Mouse (Mus musculus): Measurements from ENCODE around the gene Arl2. TPM values are rescaled to one million over a fixed set of nuclear protein-coding genes. Genes with fewer than 3 reads are reported as not detected.

Arl2 gene
- polyA plus RNA-seq (2014; fragmentation: Nextera tagmentation; extraction: Ambion mirVana) = 66.8 and 68.0 TPM in 2 replicates

DNA sequence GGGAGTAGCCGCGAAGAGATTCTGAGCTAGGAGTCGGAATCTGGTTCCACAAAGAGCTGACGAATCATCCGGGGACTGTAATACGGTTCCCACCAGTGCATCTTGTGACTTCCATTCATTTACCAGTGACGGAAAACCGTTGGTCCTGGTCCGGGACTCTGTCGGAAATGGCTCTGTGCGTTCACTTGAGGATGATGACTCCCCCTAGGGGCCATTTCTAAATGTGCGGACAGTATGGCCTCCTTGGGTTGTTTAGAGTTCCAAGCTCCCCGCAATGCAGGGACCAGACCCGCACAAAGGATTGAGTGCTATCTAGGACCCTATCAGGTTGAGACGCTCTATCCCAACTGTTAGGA, at the start of gene Arl2:
TSS of gene Arl2 (minus strand) at position 155 of the 356 bp plus-strand sequence.
- peak within 1 kb of the TSS; percentile 73 for H3K4me2 ChIP-seq (ENCODE audit: low read depth, severe bottlenecking)
- 0 out of 2 replicates have a peak, but pooled peaks cover 2% of the 10 kb centered on the region for H3K36me3 ChIP-seq (ENCODE audit: control insufficient read depth, insufficient read depth, low read length)
- peak; percentile 73 for ATAC-seq (ENCODE audit: insufficient number of reproducible peaks, low FRiP score, low TSS enrichment, low read depth)
- H3K27ac ChIP-seq (replicated peaks; ENCODE audit: low read depth, low read length) = peak within 1 kb of the TSS; percentile 93
- H3K9me3 ChIP-seq (ENCODE audit: control insufficient read depth, low read length) = no peaks in the 10 kb centered on the region
- under 1% methylated on average over 15 of the region's 15 CpGs for WGBS
- H3K27me3 ChIP-seq (ENCODE audit: control insufficient read depth, insufficient read depth, low read length) = no peaks in the 10 kb centered on the region
- peaks cover 7% of the 10 kb centered on the region for H3K4me1 ChIP-seq (ENCODE audit: control insufficient read depth, insufficient read depth, low read length)
- H3K4me3 ChIP-seq (ENCODE audit: low read depth, low read length) = peak within 1 kb of the TSS; percentile 56
- peak; percentile 87 for DNase-seq (ENCODE audit: low spot score)
- peak within 1 kb of the TSS; percentile 86 for H3K9ac ChIP-seq (ENCODE audit: low read length)

DNA sequence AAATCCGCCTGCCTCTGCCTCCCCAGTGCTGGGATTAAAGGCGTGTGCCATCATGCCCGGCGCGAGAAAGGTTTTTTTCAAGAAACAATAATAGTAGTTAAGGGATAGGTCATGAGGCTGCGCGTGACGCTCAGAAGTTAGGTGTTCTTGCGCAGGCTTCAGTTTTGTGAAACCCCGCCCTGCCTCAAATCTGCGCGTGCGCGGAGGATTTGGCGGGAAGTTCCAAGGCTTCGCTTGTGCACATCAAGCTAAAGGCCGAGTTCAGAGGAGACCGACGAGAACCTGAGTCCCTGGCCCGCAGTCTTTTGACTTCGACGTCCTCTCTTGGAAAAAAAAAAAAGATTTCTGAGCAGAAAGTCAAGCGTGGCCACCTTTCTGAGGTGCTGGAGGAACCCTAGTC, 42.8 kb upstream of the Arl2 start, which contains the start of gene Majin:
TSS of gene Majin (plus strand) at position 258 of the 400 bp plus-strand sequence.
- 88% methylated on average over 23 of the region's 23 CpGs for WGBS
- Histone ChIP-seq H3K4me1 (ENCODE audit: control insufficient read depth, insufficient read depth, low read length) (no peaks in the 10 kb centered on the region), H3K9me3 (ENCODE audit: control insufficient read depth, low read length) (no peaks in the 10 kb centered on the region), H3K4me2 (ENCODE audit: low read depth, severe bottlenecking) (no peak within 1 kb of the TSS), H3K36me3 (ENCODE audit: control insufficient read depth, insufficient read depth, low read length) (no peaks in the 10 kb centered on the region), H3K9ac (ENCODE audit: low read length) (no peak within 1 kb of the TSS), H3K27me3 (ENCODE audit: control insufficient read depth, insufficient read depth, low read length) (no peaks in the 10 kb centered on the region), H3K27ac (replicated peaks; ENCODE audit: low read depth, low read length) (no peak within 1 kb of the TSS), H3K4me3 (ENCODE audit: low read depth, low read length) (no peak within 1 kb of the TSS)
- DNase-seq (ENCODE audit: low spot score) = no peak
- ATAC-seq (ENCODE audit: insufficient number of reproducible peaks, low FRiP score, low TSS enrichment, low read depth) = no peak

DNA sequence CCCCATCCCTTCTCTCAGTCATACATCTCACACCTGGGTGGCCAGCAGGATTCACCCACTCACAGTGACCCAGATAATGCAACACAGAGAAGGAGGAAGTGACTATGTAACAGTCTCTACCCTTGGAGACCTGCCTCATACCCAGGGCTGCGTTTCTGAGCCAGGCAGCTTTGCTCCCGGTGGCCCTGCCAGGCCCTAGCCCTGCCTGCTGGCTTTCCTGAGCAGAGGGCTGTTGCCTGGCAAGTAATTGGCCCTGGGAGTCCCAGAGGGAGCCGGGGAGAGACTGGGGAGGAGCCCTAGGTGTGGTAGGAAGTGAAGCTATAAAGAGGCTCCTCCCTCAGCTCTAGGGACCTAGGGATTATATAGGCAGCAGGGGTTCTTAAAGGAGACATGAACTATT, 41.2 kb upstream of the Arl2 start:
- 7% methylated on average over 3 of the region's 3 CpGs for WGBS
- ATAC-seq (ENCODE audit: insufficient number of reproducible peaks, low FRiP score, low TSS enrichment, low read depth) (no peak), DNase-seq (ENCODE audit: low spot score) (no peak)
- Histone ChIP-seq H3K4me1 (ENCODE audit: control insufficient read depth, insufficient read depth, low read length) (no peaks in the 10 kb centered on the region), H3K27ac (replicated peaks; ENCODE audit: low read depth, low read length) (no peak overlapping the region), H3K27me3 (ENCODE audit: control insufficient read depth, insufficient read depth, low read length) (no peaks in the 10 kb centered on the region), H3K4me3 (ENCODE audit: low read depth, low read length) (no peak overlapping the region), H3K4me2 (ENCODE audit: low read depth, severe bottlenecking) (no peak overlapping the region), H3K9ac (ENCODE audit: low read length) (no peak overlapping the region), H3K36me3 (ENCODE audit: control insufficient read depth, insufficient read depth, low read length) (no peaks in the 10 kb centered on the region), H3K9me3 (ENCODE audit: control insufficient read depth, low read length) (no peaks in the 10 kb centered on the region)

DNA sequence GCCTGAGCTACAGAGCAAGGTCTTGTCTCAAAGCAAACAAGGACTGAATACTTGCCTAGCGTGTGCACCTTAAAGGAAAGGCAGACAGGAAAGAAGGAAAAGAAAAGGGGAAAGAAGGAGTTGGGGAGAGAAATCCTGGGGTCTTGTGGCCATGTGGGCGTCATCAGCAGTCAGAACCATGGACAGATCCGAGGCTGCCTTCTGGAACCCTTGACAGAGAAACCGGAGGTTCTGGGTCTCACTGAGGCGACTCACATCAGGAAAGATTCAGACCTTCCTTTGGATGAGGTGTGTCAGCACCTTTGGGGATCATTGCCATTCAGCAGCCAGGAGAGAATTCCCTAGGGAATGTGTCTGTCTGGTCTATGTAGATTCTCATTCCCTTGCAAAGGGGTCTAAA, 40.3 kb upstream of the Arl2 start:
- H3K4me2 ChIP-seq (ENCODE audit: low read depth, severe bottlenecking) = no peak overlapping the region
- peak; percentile 74 for DNase-seq (ENCODE audit: low spot score)
- WGBS = 19% methylated on average over 5 of the region's 5 CpGs
- H3K9ac ChIP-seq (ENCODE audit: low read length) = no peak overlapping the region
- no peak for ATAC-seq (ENCODE audit: insufficient number of reproducible peaks, low FRiP score, low TSS enrichment, low read depth)
- no peaks in the 10 kb centered on the region for H3K4me1 ChIP-seq (ENCODE audit: control insufficient read depth, insufficient read depth, low read length)
- H3K9me3 ChIP-seq (ENCODE audit: control insufficient read depth, low read length) = no peaks in the 10 kb centered on the region
- no peak overlapping the region for H3K4me3 ChIP-seq (ENCODE audit: low read depth, low read length)
- no peak overlapping the region for H3K27ac ChIP-seq (replicated peaks; ENCODE audit: low read depth, low read length)
- H3K36me3 ChIP-seq (ENCODE audit: control insufficient read depth, insufficient read depth, low read length) = no peaks in the 10 kb centered on the region
- H3K27me3 ChIP-seq (ENCODE audit: control insufficient read depth, insufficient read depth, low read length) = no peaks in the 10 kb centered on the region

DNA sequence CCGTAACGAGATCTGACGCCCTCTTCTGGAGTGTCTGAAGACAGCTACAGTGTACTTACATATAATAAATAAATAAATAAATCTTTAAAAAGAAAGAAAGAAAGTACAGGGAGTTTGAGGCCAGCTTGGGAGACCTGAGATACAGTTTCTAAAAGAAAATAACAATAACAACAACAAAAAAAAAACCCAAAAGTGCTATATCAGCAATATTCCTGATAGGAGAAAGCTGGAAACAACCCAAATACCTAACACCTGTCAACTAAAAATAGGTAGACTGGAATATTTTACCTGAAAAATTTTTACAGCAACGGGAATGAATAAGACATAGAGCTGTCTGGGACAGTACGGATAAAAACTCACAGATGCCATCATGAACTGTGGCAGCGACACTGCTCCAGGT, 37.4 kb upstream of the Arl2 start:
- no peaks in the 10 kb centered on the region for H3K36me3 ChIP-seq (ENCODE audit: control insufficient read depth, insufficient read depth, low read length)
- no peak overlapping the region for H3K4me2 ChIP-seq (ENCODE audit: low read depth, severe bottlenecking)
- H3K4me1 ChIP-seq (ENCODE audit: control insufficient read depth, insufficient read depth, low read length) = no peaks in the 10 kb centered on the region
- no peaks in the 10 kb centered on the region for H3K9me3 ChIP-seq (ENCODE audit: control insufficient read depth, low read length)
- no peaks in the 10 kb centered on the region for H3K27me3 ChIP-seq (ENCODE audit: control insufficient read depth, insufficient read depth, low read length)
- H3K27ac ChIP-seq (replicated peaks; ENCODE audit: low read depth, low read length) = no peak overlapping the region
- 92% methylated on average over 6 of the region's 6 CpGs for WGBS
- DNase-seq (ENCODE audit: low spot score) (no peak), ATAC-seq (ENCODE audit: insufficient number of reproducible peaks, low FRiP score, low TSS enrichment, low read depth) (no peak)
- no peak overlapping the region for H3K9ac ChIP-seq (ENCODE audit: low read length)
- no peak overlapping the region for H3K4me3 ChIP-seq (ENCODE audit: low read depth, low read length)

DNA sequence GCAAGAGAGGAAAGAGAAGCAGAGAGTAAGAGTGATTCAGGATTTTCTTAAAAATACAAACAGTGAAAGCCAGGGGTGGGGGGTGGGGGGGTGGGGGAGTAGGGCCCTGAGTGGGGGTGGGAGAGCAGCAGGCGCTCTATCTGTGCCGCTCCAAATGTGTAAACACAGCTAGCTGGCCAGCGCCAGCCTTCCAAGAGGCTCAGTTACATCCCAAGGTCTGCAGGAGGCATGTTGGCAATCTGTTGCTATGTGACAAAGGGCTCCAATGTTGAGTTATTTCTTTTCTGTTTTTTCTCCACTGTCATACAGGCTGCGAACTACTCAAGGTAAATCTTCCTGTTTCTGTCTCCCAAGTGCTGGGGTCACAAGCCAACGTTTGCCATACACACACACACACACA, 33.4 kb upstream of the Arl2 start:
- Histone ChIP-seq H3K27me3 (ENCODE audit: control insufficient read depth, insufficient read depth, low read length) (no peaks in the 10 kb centered on the region), H3K9ac (ENCODE audit: low read length) (no peak overlapping the region), H3K4me3 (ENCODE audit: low read depth, low read length) (no peak overlapping the region), H3K4me1 (ENCODE audit: control insufficient read depth, insufficient read depth, low read length) (no peaks in the 10 kb centered on the region), H3K9me3 (ENCODE audit: control insufficient read depth, low read length) (no peaks in the 10 kb centered on the region), H3K27ac (replicated peaks; ENCODE audit: low read depth, low read length) (no peak overlapping the region), H3K36me3 (ENCODE audit: control insufficient read depth, insufficient read depth, low read length) (no peaks in the 10 kb centered on the region), H3K4me2 (ENCODE audit: low read depth, severe bottlenecking) (no peak overlapping the region)
- ATAC-seq (ENCODE audit: insufficient number of reproducible peaks, low FRiP score, low TSS enrichment, low read depth) (no peak), DNase-seq (ENCODE audit: low spot score) (no peak)
- WGBS = 57% methylated on average over 5 of the region's 5 CpGs

DNA sequence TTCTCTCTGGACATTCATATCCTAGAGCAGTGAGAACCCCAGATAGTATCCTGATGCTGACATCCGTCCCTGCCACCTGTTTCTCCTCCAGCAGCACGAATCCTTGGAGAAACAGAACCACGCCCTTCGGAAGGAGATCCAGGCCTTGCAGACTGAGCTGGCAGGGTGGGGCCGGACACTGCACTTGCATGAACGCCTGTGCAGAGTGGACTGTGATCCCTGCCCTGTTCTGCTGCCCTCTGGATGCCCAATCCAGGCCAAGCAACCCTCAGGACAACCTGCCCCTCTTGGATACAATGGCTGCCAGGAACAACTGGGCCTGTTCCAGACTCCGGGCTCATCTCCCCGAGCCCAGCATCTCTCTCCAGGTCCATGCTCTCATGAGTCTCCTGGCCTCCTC, 29.9 kb upstream of the Arl2 start:
- Histone ChIP-seq H3K9ac (ENCODE audit: low read length) (no peak overlapping the region), H3K27ac (replicated peaks; ENCODE audit: low read depth, low read length) (no peak overlapping the region), H3K36me3 (ENCODE audit: control insufficient read depth, insufficient read depth, low read length) (no peaks in the 10 kb centered on the region), H3K9me3 (ENCODE audit: control insufficient read depth, low read length) (no peaks in the 10 kb centered on the region), H3K27me3 (ENCODE audit: control insufficient read depth, insufficient read depth, low read length) (no peaks in the 10 kb centered on the region), H3K4me2 (ENCODE audit: low read depth, severe bottlenecking) (no peak overlapping the region), H3K4me1 (ENCODE audit: control insufficient read depth, insufficient read depth, low read length) (no peaks in the 10 kb centered on the region), H3K4me3 (ENCODE audit: low read depth, low read length) (no peak overlapping the region)
- WGBS = 89% methylated on average over 8 of the region's 8 CpGs
- no peak for DNase-seq (ENCODE audit: low spot score)
- ATAC-seq (ENCODE audit: insufficient number of reproducible peaks, low FRiP score, low TSS enrichment, low read depth) = no peak

DNA sequence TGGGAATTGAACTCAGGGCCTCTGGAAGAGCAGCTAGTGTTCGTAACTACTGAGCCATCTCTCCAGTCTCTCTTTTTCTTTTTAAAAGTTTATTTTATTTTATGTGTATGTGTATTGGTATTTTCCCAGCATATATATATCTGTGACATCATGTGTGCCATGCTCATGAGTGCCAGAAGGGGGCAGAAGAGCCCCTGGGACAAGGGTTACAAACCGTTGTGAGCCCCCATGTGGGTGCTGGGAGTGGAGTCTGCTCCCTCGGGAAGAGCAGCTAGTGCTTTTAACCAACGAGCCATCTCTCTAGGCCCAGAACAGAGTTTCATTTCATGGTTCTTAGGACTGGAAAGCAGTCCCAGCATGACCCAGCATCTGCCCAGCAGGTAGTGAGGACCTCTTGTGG, 25.4 kb upstream of the Arl2 start:
- ATAC-seq (ENCODE audit: insufficient number of reproducible peaks, low FRiP score, low TSS enrichment, low read depth) = no peak
- no peaks in the 10 kb centered on the region for H3K9me3 ChIP-seq (ENCODE audit: control insufficient read depth, low read length)
- H3K4me2 ChIP-seq (ENCODE audit: low read depth, severe bottlenecking) = no peak overlapping the region
- no peaks in the 10 kb centered on the region for H3K4me1 ChIP-seq (ENCODE audit: control insufficient read depth, insufficient read depth, low read length)
- no peak for DNase-seq (ENCODE audit: low spot score)
- no peak overlapping the region for H3K27ac ChIP-seq (replicated peaks; ENCODE audit: low read depth, low read length)
- no peak overlapping the region for H3K4me3 ChIP-seq (ENCODE audit: low read depth, low read length)
- WGBS = 85% methylated on average over 4 of the region's 4 CpGs
- H3K27me3 ChIP-seq (ENCODE audit: control insufficient read depth, insufficient read depth, low read length) = no peaks in the 10 kb centered on the region
- H3K9ac ChIP-seq (ENCODE audit: low read length) = no peak overlapping the region
- H3K36me3 ChIP-seq (ENCODE audit: control insufficient read depth, insufficient read depth, low read length) = no peaks in the 10 kb centered on the region

DNA sequence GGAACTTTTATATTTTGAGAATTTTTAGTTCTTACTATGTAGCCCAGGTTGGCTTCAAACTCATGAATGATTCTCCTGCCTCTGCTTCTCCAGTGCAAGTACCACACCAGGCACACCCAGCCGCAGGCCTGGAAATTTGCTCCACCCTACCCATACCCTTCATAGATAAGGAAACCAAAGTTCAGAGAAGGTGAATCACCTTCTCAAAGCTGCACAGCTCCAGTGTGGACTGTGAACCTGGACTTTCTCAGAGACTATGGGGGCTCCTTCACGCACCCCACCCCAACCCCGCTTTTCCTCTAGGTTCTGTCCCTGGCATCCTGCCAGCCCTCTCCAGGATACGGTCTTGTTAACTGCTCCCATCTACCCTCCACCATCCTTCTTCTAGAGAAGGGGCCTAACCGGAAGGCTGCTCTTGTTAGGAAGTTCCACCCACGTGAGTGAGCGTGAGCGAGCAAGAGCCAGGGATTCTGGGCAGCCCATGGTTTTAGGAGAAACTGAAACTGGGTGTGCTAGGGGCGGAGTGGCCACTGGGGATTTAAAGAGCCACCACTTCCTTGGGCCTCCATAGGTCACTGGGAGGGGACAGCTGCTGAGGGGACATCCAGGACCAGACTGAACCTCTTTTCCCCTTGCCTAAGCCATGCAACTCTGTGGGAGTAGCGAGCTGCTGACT, 22.7 kb upstream of the Arl2 start:
- Histone ChIP-seq H3K4me2 (ENCODE audit: low read depth, severe bottlenecking) (no peak overlapping the region), H3K9ac (ENCODE audit: low read length) (no peak overlapping the region), H3K9me3 (ENCODE audit: control insufficient read depth, low read length) (no peaks in the 10 kb centered on the region), H3K36me3 (ENCODE audit: control insufficient read depth, insufficient read depth, low read length) (no peaks in the 10 kb centered on the region), H3K27me3 (ENCODE audit: control insufficient read depth, insufficient read depth, low read length) (no peaks in the 10 kb centered on the region), H3K4me3 (ENCODE audit: low read depth, low read length) (no peak overlapping the region), H3K27ac (replicated peaks; ENCODE audit: low read depth, low read length) (no peak overlapping the region), H3K4me1 (ENCODE audit: control insufficient read depth, insufficient read depth, low read length) (no peaks in the 10 kb centered on the region)
- WGBS = 71% methylated on average over 10 of the region's 10 CpGs
- ATAC-seq (ENCODE audit: insufficient number of reproducible peaks, low FRiP score, low TSS enrichment, low read depth) = no peak
- no peak for DNase-seq (ENCODE audit: low spot score)
